Mouse (Mus musculus): ENCODE results near the gene Nhp2. TPM values are rescaled to one million over a fixed set of nuclear protein-coding genes. Genes with fewer than 3 reads are reported as not detected.
A peak's percentile ranks its signal among the peaks of the same experiment; 100 is the strongest.

Nhp2 gene
- polyA plus RNA-seq (2015; fragmentation: Nextera tagmentation; extraction: Ambion mirVana), result 147 and 149 TPM in 2 replicates

DNA sequence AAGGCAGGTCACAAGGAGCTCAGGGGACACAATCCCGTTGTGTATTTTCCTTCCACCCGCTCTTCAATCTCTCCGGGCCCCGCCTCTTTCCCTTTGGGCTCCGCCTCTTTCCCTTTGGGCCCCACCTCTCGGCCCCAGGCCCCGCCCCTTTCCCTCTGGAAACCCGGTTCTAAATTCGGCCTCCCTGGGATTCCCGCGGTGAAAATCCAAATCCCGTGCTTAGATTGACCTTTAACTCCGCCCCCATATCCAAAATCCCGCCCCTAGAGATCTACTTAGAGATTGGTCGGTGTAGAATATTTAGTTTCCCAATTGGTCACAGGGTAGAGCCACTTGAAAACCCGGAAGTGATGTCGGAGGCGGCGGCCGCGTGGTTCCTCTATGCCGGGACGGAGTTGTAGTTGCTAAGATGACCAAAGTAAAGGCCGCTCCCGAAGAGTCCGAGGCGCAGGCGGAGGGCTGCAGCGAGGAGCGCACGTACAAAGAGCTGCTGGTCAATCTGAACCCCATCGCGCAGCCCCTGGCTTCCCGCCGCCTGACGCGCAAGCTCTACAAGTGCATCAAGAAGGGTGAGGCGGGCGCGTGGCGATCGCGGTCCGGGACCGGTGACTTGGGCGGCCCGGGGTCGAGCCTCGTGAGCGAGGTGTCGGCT is at the start of gene Nhp2:
Nhp2 (plus strand) TSS at position 327 of the 652 bp plus-strand sequence.
- ATAC-seq (ENCODE audit: insufficient number of reproducible peaks, low FRiP score, low TSS enrichment, low read depth), result peak; percentile 88
- peak within 1 kb of the TSS; percentile 33; the same call in 1 of the 2 replicates for H3K27ac ChIP-seq
- WGBS, result under 1% methylated on average over 51 of the region's 51 CpGs
- peak within 1 kb of the TSS; percentile 82 for H3K4me3 ChIP-seq
- peaks cover 26% of the 10 kb centered on the region for H3K36me3 ChIP-seq
- H3K4me1 ChIP-seq, result peaks cover 36% of the 10 kb centered on the region
- no peaks in the 10 kb centered on the region for H3K27me3 ChIP-seq
- peak within 1 kb of the TSS; percentile 61 for H3K9ac ChIP-seq
- H3K4me2 ChIP-seq, result peak within 1 kb of the TSS; percentile 81
- H3K9me3 ChIP-seq, result no peaks in the 10 kb centered on the region

- no peak overlapping the region for H3K27ac ChIP-seq
- 78% methylated on average over 4 of the region's 4 CpGs for WGBS
- no peak overlapping the region for H3K9ac ChIP-seq
- no peak overlapping the region for H3K4me2 ChIP-seq
- H3K27me3 ChIP-seq, result no peaks in the 10 kb centered on the region
- no peaks in the 10 kb centered on the region for H3K9me3 ChIP-seq
- no peak for ATAC-seq (ENCODE audit: insufficient number of reproducible peaks, low FRiP score, low TSS enrichment, low read depth)
- H3K4me1 ChIP-seq, result no peaks in the 10 kb centered on the region
- H3K4me3 ChIP-seq, result no peak overlapping the region
- no peaks in the 10 kb centered on the region for H3K36me3 ChIP-seq
Observed at GRCm38 (mm10) chr11:51576454-51576853, 43.1 kb upstream of the Nhp2 start.

DNA sequence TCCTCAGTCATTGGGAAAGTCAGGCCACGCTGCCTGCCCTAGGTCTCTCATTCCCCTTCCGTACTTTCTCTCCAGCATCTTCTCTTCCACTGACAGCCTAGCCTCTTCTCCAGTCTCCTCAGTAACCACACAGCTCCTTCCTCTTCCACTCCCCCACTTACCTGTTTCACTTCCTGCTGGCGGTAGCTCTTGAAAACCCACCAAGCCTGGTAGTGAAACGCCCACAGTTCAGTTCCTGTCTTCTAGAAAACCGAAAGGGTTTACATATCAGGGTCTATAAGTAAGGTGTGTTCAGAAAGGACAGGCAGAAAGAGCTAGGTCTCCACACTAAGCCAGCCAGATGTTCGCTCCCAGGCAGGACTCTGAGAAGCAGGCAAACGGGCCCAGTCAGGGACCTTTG is 41.9 kb upstream of the Nhp2 start:
- no peaks in the 10 kb centered on the region for H3K27me3 ChIP-seq
- no peaks in the 10 kb centered on the region for H3K36me3 ChIP-seq
- no peaks in the 10 kb centered on the region for H3K9me3 ChIP-seq
- no peak overlapping the region for H3K4me2 ChIP-seq
- no peak overlapping the region for H3K27ac ChIP-seq
- no peak overlapping the region for H3K4me3 ChIP-seq
- H3K9ac ChIP-seq, result no peak overlapping the region
- H3K4me1 ChIP-seq, result no peaks in the 10 kb centered on the region
- no peak for ATAC-seq (ENCODE audit: insufficient number of reproducible peaks, low FRiP score, low TSS enrichment, low read depth)
- WGBS, result 70% methylated on average over 7 of the region's 7 CpGs

GRCm38 (mm10) chr11:51579024-51579423 is 40.5 kb upstream of the Nhp2 start:
- H3K4me1 ChIP-seq, result peaks cover 6% of the 10 kb centered on the region
- no peak overlapping the region for H3K9ac ChIP-seq
- H3K36me3 ChIP-seq, result no peaks in the 10 kb centered on the region
- H3K9me3 ChIP-seq, result no peaks in the 10 kb centered on the region
- ATAC-seq (ENCODE audit: insufficient number of reproducible peaks, low FRiP score, low TSS enrichment, low read depth), result no peak
- H3K4me3 ChIP-seq, result no peak overlapping the region
- H3K4me2 ChIP-seq, result no peak overlapping the region
- WGBS, result 68% methylated on average over 4 of the region's 4 CpGs
- H3K27me3 ChIP-seq, result no peaks in the 10 kb centered on the region
- H3K27ac ChIP-seq, result no peak overlapping the region

DNA sequence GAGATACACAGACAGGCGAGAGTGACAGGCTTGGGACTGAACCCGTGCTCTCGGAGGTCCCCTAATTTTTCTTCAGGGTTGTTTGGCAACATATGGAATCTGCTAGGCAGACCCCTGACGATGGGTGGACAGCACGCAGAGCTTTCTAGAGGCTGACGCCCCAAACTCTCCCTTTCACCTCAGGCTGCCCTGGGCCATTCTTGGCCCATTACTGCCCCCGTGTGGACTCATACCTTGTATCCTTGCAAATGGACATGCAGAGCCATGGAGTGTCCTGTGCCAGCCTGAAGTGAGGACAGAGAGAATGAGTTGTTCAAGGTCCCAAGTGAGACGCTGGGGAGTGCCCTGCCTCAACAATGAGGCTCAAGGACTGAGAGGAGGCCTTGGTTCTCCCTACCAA is 36.8 kb upstream of the Nhp2 start:
- H3K4me2 ChIP-seq, result no peak overlapping the region
- no peak overlapping the region for H3K9ac ChIP-seq
- peaks cover 18% of the 10 kb centered on the region for H3K36me3 ChIP-seq
- no peak overlapping the region for H3K27ac ChIP-seq
- H3K4me3 ChIP-seq, result no peak overlapping the region
- no peak for ATAC-seq (ENCODE audit: insufficient number of reproducible peaks, low FRiP score, low TSS enrichment, low read depth)
- no peaks in the 10 kb centered on the region for H3K27me3 ChIP-seq
- H3K4me1 ChIP-seq, result peaks cover 25% of the 10 kb centered on the region
- 23% methylated on average over 8 of the region's 8 CpGs for WGBS
- H3K9me3 ChIP-seq, result no peaks in the 10 kb centered on the region

DNA sequence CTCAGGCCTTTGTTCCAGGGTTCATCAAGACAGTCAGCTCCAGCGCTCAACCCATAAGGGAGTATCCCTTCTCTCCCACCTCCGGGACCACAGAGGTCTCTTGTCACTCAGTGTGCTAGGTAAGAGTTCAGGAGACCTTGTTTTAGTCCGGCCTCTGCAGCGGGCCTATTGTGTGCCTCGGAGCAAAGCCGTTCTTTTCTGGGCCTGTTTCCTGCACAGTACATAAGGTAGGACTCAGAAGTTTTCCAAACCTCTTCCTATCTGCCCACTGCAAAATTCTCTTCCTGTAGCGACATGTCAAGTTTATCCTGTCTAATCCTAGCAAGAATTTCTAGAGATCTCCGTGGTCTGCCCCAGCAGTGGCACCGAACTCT is 35.5 kb upstream of the Nhp2 start:
- 16% methylated on average over 9 of the region's 9 CpGs for WGBS
- peak overlapping the region; percentile 79 for H3K9ac ChIP-seq
- peak overlapping the region; percentile 92 for H3K27ac ChIP-seq
- ATAC-seq (ENCODE audit: insufficient number of reproducible peaks, low FRiP score, low TSS enrichment, low read depth), result peak; percentile 27
- peak overlapping the region; percentile 59 for H3K4me2 ChIP-seq
- no peaks in the 10 kb centered on the region for H3K27me3 ChIP-seq
- H3K36me3 ChIP-seq, result peaks cover 31% of the 10 kb centered on the region
- H3K9me3 ChIP-seq, result no peaks in the 10 kb centered on the region
- H3K4me3 ChIP-seq, result peak overlapping the region; percentile 71
- peaks cover 25% of the 10 kb centered on the region for H3K4me1 ChIP-seq

GRCm38 (mm10) chr11:51584431-51585248 is 34.9 kb upstream of the Nhp2 start, which contains the start of gene Phykpl:
Phykpl (plus strand) TSS chr11:51584757.
- under 1% methylated on average over 58 of the region's 59 CpGs for WGBS
- peak; percentile 91 for ATAC-seq (ENCODE audit: insufficient number of reproducible peaks, low FRiP score, low TSS enrichment, low read depth)
- Histone ChIP-seq H3K27me3 (no peaks in the 10 kb centered on the region), H3K4me3 (peak within 1 kb of the TSS; percentile 71), H3K9me3 (no peaks in the 10 kb centered on the region), H3K4me1 (peaks cover 25% of the 10 kb centered on the region), H3K4me2 (peak within 1 kb of the TSS; percentile 59), H3K9ac (peak within 1 kb of the TSS; percentile 79), H3K27ac (peak within 1 kb of the TSS; percentile 92), H3K36me3 (peaks cover 37% of the 10 kb centered on the region)

- ATAC-seq (ENCODE audit: insufficient number of reproducible peaks, low FRiP score, low TSS enrichment, low read depth), result no peak
- Histone ChIP-seq H3K4me2 (peak overlapping the region; percentile 59), H3K9me3 (no peaks in the 10 kb centered on the region), H3K27me3 (no peaks in the 10 kb centered on the region), H3K4me1 (peaks cover 25% of the 10 kb centered on the region), H3K9ac (no peak overlapping the region; the same call in 1 of the 2 replicates), H3K36me3 (peaks cover 48% of the 10 kb centered on the region), H3K27ac (peak overlapping the region; percentile 92), H3K4me3 (peak overlapping the region; percentile 71)
- WGBS, result 60% methylated on average over 8 of the region's 8 CpGs
Observed at GRCm38 (mm10) chr11:51585608-51586252, 33.8 kb upstream of the Nhp2 start.

DNA sequence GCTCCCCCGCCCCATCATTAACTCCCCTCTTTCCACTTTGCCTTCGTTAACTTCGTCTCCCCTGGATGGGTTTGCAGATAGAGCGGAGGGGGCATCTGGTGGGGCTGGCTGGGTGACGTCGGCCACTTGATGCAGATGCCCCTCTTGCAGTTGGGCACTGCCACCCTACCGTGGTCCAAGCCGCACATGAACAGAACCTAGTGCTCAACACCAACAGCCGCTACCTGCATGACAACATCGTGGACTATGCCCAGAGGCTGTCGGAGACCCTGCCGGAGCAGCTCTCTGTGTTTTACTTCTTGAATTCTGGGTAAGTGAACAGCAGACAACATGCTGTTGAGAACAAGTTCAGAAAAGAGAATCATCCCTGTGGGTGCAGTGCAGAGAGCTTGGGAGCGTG is 33.1 kb upstream of the Nhp2 start:
- H3K9me3 ChIP-seq, result no peaks in the 10 kb centered on the region
- ATAC-seq (ENCODE audit: insufficient number of reproducible peaks, low FRiP score, low TSS enrichment, low read depth), result no peak
- peaks cover 55% of the 10 kb centered on the region for H3K36me3 ChIP-seq
- WGBS, result 90% methylated on average over 13 of the region's 13 CpGs
- no peak overlapping the region; the same call in 1 of the 2 replicates for H3K27ac ChIP-seq
- H3K27me3 ChIP-seq, result no peaks in the 10 kb centered on the region
- H3K9ac ChIP-seq, result no peak overlapping the region
- no peak overlapping the region for H3K4me3 ChIP-seq
- peaks cover 25% of the 10 kb centered on the region for H3K4me1 ChIP-seq
- H3K4me2 ChIP-seq, result no peak overlapping the region

DNA sequence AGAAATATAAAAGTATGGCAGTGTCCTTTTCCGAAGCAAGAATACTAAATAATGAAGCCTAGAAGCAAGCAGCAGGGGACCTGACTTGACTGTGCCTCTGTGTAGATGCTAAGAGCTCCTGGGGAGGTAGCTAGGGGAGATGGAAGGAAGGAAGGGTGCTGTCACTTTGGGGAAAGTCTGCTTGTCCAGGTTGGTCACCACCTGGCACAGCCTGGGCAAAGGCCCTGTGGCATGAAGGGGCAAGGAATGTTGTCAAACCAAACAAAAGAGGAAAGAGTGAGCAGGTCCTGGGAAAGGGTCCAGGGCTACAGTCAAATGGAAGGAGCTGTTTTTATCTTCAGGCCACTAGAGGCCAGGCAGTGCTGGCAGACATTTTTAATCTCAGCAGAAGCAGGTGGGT is 32.5 kb upstream of the Nhp2 start:
- Histone ChIP-seq H3K27me3 (no peaks in the 10 kb centered on the region), H3K9ac (no peak overlapping the region), H3K4me3 (no peak overlapping the region), H3K9me3 (no peaks in the 10 kb centered on the region), H3K4me1 (peaks cover 25% of the 10 kb centered on the region), H3K27ac (no peak overlapping the region), H3K36me3 (peaks cover 61% of the 10 kb centered on the region), H3K4me2 (no peak overlapping the region)
- no peak for ATAC-seq (ENCODE audit: insufficient number of reproducible peaks, low FRiP score, low TSS enrichment, low read depth)
- WGBS, result 91% methylated on average over 1 of the region's 1 CpGs

DNA sequence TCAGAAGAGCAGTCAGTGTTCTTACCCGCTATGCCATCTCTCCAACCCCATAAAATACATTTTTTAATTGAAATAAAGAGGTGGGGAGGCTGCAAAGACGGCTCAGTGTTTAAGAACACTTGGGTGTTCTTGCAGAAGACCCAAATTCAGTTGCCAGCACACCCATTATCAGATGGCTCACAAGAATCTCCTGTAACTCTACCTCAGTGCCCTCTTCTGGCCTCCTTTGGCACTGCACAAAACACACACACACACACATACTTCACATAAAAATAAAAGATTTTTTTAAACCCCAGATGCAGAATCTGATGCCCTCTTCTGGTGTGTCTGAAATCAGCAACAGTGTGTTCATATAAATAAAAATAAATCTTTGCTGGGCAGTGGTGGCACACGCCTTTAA is 30.7 kb upstream of the Nhp2 start:
- 95% methylated on average over 3 of the region's 3 CpGs for WGBS
- H3K9ac ChIP-seq, result no peak overlapping the region
- H3K36me3 ChIP-seq, result peaks cover 79% of the 10 kb centered on the region
- H3K4me2 ChIP-seq, result no peak overlapping the region
- no peak overlapping the region for H3K27ac ChIP-seq
- peaks cover 21% of the 10 kb centered on the region for H3K4me1 ChIP-seq
- no peak overlapping the region for H3K4me3 ChIP-seq
- no peak for ATAC-seq (ENCODE audit: insufficient number of reproducible peaks, low FRiP score, low TSS enrichment, low read depth)
- no peaks in the 10 kb centered on the region for H3K27me3 ChIP-seq
- no peaks in the 10 kb centered on the region for H3K9me3 ChIP-seq

- peaks cover 88% of the 10 kb centered on the region for H3K36me3 ChIP-seq
- H3K4me1 ChIP-seq, result peaks cover 16% of the 10 kb centered on the region
- H3K4me3 ChIP-seq, result no peak overlapping the region
- no peak for ATAC-seq (ENCODE audit: insufficient number of reproducible peaks, low FRiP score, low TSS enrichment, low read depth)
- no peaks in the 10 kb centered on the region for H3K9me3 ChIP-seq
- H3K27me3 ChIP-seq, result no peaks in the 10 kb centered on the region
- no peak overlapping the region for H3K9ac ChIP-seq
- H3K27ac ChIP-seq, result no peak overlapping the region
- H3K4me2 ChIP-seq, result no peak overlapping the region
Observed at GRCm38 (mm10) chr11:51590002-51590401, 29.5 kb upstream of the Nhp2 start.
